Mouse (Mus musculus) G1E-ER4 (cell line): ENCODE results near the gene Ppp1r27. TPM values are rescaled to one million over a fixed set of nuclear protein-coding genes. Genes with fewer than 3 reads are reported as not detected.

ENCODE experiments used
- GATA1 ChIP-seq: IDR thresholded peaks from one replicate; pipeline ENCODE4 v1.8.0; 2012; ENCODE audit warnings: low read length, inconsistent platforms
- polyA plus RNA-seq: library from polyadenylated mRNA; stranded (reverse); fragments of >175 nt; gene quantifications from 2 replicates; pipeline ENCODE4 v1.2.3, GENCODE M21; 2012

The Ppp1r27 gene
- not detected in 2 replicates for polyA plus RNA-seq

GRCm38 (mm10) chr11:120550810-120551440 is at the start of gene Ppp1r27:
Ppp1r27 (minus strand) TSS chr11:120551132.
- TF ChIP-seq GATA1: no peak

GRCm38 (mm10) chr11:120600716-120601115 is 49.8 kb upstream of the Ppp1r27 start:
- TF ChIP-seq GATA1: no peak

- TF ChIP-seq GATA1: no peak
Observed at GRCm38 (mm10) chr11:120598990-120599549, 48.1 kb upstream of the Ppp1r27 start.

- no peak for TF ChIP-seq GATA1
Observed at GRCm38 (mm10) chr11:120598283-120598989, 47.5 kb upstream of the Ppp1r27 start, which contains the start of the genes Alyref and Anapc11. Alyref (minus strand) TSS chr11:120598365. Anapc11 (plus strand) TSS chr11:120598421.

- no peak for TF ChIP-seq GATA1
Observed at GRCm38 (mm10) chr11:120597240-120598235, 46.6 kb upstream of the Ppp1r27 start.

- TF ChIP-seq GATA1: peak; percentile 35
Observed at GRCm38 (mm10) chr11:120588531-120588930, 37.6 kb upstream of the Ppp1r27 start.

- no peak for TF ChIP-seq GATA1
Observed at GRCm38 (mm10) chr11:120583937-120584336, 33.0 kb upstream of the Ppp1r27 start.

GRCm38 (mm10) chr11:120582268-120582981 is 31.5 kb upstream of the Ppp1r27 start:
- no peak for TF ChIP-seq GATA1

GRCm38 (mm10) chr11:120581490-120582267 is 30.7 kb upstream of the Ppp1r27 start, which contains the start of gene Arhgdia:
Arhgdia (minus strand) TSS chr11:120581624.
- TF ChIP-seq GATA1: no peak

- TF ChIP-seq GATA1: no peak
Observed at GRCm38 (mm10) chr11:120580871-120581331, 30.0 kb upstream of the Ppp1r27 start.

GRCm38 (mm10) chr11:120580190-120580589 is 29.3 kb upstream of the Ppp1r27 start:
- no peak for TF ChIP-seq GATA1

- no peak for TF ChIP-seq GATA1
Observed at GRCm38 (mm10) chr11:120579316-120580107, 28.6 kb upstream of the Ppp1r27 start.

- no peak for TF ChIP-seq GATA1
Observed at GRCm38 (mm10) chr11:120578694-120579243, 27.8 kb upstream of the Ppp1r27 start.
